26 mouse cellular contexts compared by ENCODE assay signal in genomic region chr1:73088494-73088893, GRCm38 (mm10).
DNase-seq lines count a peak whose midpoint lies in the region; ATAC-seq lines count a peak whose summit lies in the region.
"Had no signal": no experiment of that assay in that cellular context is flagged by ENCODE, and none has a peak within 500 bp of the region (broad histone marks: within the 10 kb centered on the region; RNA-seq: fewer than 3 reads in every experiment).

No protein-coding gene starts in this region.

- WGBS in limb, embryonic 12.5 days, result 24% methylated on average over 2 of the region's 2 CpGs
- 42% methylated on average over 2 of the region's 2 CpGs for WGBS in limb, embryonic 10.5 days
- 11% methylated on average over 2 of the region's 2 CpGs for WGBS in embryonic facial prominence, embryonic 12.5 days
- 27% methylated on average over 2 of the region's 2 CpGs for WGBS in stomach, embryonic 15.5 days

- no peak for DNase-seq in limb, embryonic 10.5 days (ENCODE audit: low spot score)
- DNase-seq in ZHBTc4 (ENCODE audit: low read depth, low spot score), result peak; percentile 7
- no peak for DNase-seq in cerebellum, adult 11-12 months
- no peak for DNase-seq in heart, adult 18-20 months
- DNase-seq in adrenal gland, adult (ENCODE audit: inconsistent age in 2 of 2, low spot score in 1 of 2), result no peak
- DNase-seq: adrenal gland, postnatal 14 days; cerebellum, adult 2 months; cerebellum, postnatal 36 days; heart, postnatal 4 days; kidney, adult 11 months; kidney, postnatal 25 days; liver, postnatal 0 days; lung, postnatal 10 days; right cerebral cortex, postnatal 25 days had no signal

- H3K4me1 ChIP-seq in limb, embryonic 12.5 days (replicated peaks), result peaks cover 40% of the 10 kb centered on the region
- H3K4me1 ChIP-seq in limb, embryonic 10.5 days, result peaks cover 30% of the 10 kb centered on the region
- H3K4me1 ChIP-seq in embryonic facial prominence, embryonic 12.5 days, result peaks cover 30% of the 10 kb centered on the region
- H3K4me1 ChIP-seq in stomach, embryonic 15.5 days, result peaks cover 10% of the 10 kb centered on the region; the same call in 1 of the 2 replicates
- H3K4me1 ChIP-seq: liver, embryonic 12.5 days had no signal

- H3K4me2 ChIP-seq in limb, embryonic 12.5 days, result no peak overlapping the region
- H3K4me2 ChIP-seq in embryonic facial prominence, embryonic 12.5 days (replicated peaks), result no peak overlapping the region
- H3K4me2 ChIP-seq in stomach, embryonic 15.5 days, result no peak overlapping the region
- H3K4me2 ChIP-seq: heart, embryonic 11.5 days; hindbrain, embryonic 14.5 days; liver, embryonic 12.5 days; midbrain, embryonic 15.5 days; neural tube, embryonic 15.5 days had no signal

- H3K9me3 ChIP-seq in limb, embryonic 12.5 days, result no peaks in the 10 kb centered on the region
- no peaks in the 10 kb centered on the region for H3K9me3 ChIP-seq in limb, embryonic 10.5 days (replicated peaks)
- H3K9me3 ChIP-seq in embryonic facial prominence, embryonic 12.5 days, result no peaks in the 10 kb centered on the region
- H3K9me3 ChIP-seq in stomach, embryonic 15.5 days, result no peaks in the 10 kb centered on the region
- H3K9me3 ChIP-seq: liver, embryonic 12.5 days; midbrain, embryonic 15.5 days; neural tube, embryonic 15.5 days had no signal

- peak overlapping the region; percentile 73 for H3K27ac ChIP-seq in limb, embryonic 12.5 days
- H3K27ac ChIP-seq in limb, embryonic 10.5 days, result no peak overlapping the region
- peak overlapping the region; percentile 14 for H3K27ac ChIP-seq in embryonic facial prominence, embryonic 12.5 days
- H3K27ac ChIP-seq in stomach, embryonic 15.5 days, result 0 out of 2 replicates have a peak overlapping the region, but pooled peaks have one; percentile 9
- H3K27ac ChIP-seq: hindbrain, embryonic 14.5 days; liver, embryonic 12.5 days; macrophage; midbrain, embryonic 15.5 days; neural tube, embryonic 15.5 days had no signal

- no peaks in the 10 kb centered on the region for H3K36me3 ChIP-seq in limb, embryonic 12.5 days
- no peaks in the 10 kb centered on the region for H3K36me3 ChIP-seq in limb, embryonic 10.5 days
- no peaks in the 10 kb centered on the region for H3K36me3 ChIP-seq in embryonic facial prominence, embryonic 12.5 days
- H3K36me3 ChIP-seq in stomach, embryonic 15.5 days, result no peaks in the 10 kb centered on the region
- H3K36me3 ChIP-seq: liver, embryonic 12.5 days; midbrain, embryonic 15.5 days; neural tube, embryonic 15.5 days had no signal

- H3K27me3 ChIP-seq in limb, embryonic 12.5 days, result no peaks in the 10 kb centered on the region
- no peaks in the 10 kb centered on the region for H3K27me3 ChIP-seq in limb, embryonic 10.5 days (ENCODE audit: low read depth, poor library complexity, severe bottlenecking)
- no peaks in the 10 kb centered on the region for H3K27me3 ChIP-seq in embryonic facial prominence, embryonic 12.5 days
- no peaks in the 10 kb centered on the region for H3K27me3 ChIP-seq in stomach, embryonic 15.5 days (replicated peaks)
- H3K27me3 ChIP-seq: midbrain, embryonic 15.5 days; neural tube, embryonic 15.5 days had no signal

- H3K4me3 ChIP-seq in limb, embryonic 12.5 days (replicated peaks), result no peak overlapping the region
- H3K4me3 ChIP-seq in limb, embryonic 10.5 days, result no peak overlapping the region
- H3K4me3 ChIP-seq in embryonic facial prominence, embryonic 12.5 days, result no peak overlapping the region
- no peak overlapping the region for H3K4me3 ChIP-seq in stomach, embryonic 15.5 days (replicated peaks)
- H3K4me3 ChIP-seq: liver, embryonic 12.5 days; midbrain, embryonic 15.5 days; neural tube, embryonic 15.5 days had no signal

- no peak overlapping the region for H3K9ac ChIP-seq in limb, embryonic 12.5 days (replicated peaks)
- H3K9ac ChIP-seq in embryonic facial prominence, embryonic 12.5 days, result no peak overlapping the region
- no peak overlapping the region for H3K9ac ChIP-seq in stomach, embryonic 15.5 days
- H3K9ac ChIP-seq: hindbrain, embryonic 14.5 days; liver, embryonic 12.5 days; liver, postnatal 0 days; midbrain, embryonic 15.5 days; neural tube, embryonic 15.5 days had no signal

- ATAC-seq in limb, embryonic 12.5 days (ENCODE audit: insufficient number of reproducible peaks, insufficient read depth, low FRiP score, low TSS enrichment, low read depth), result no peak
- ATAC-seq in embryonic facial prominence, embryonic 12.5 days (ENCODE audit: insufficient number of reproducible peaks, insufficient read depth, low FRiP score, low TSS enrichment), result no peak
- no peak for ATAC-seq in stomach, embryonic 15.5 days (ENCODE audit: insufficient read depth, low FRiP score, low read depth)
- ATAC-seq: CD4-positive, CD25-positive, alpha-beta regulatory T cell, adult 4 months; forebrain, embryonic 14.5 days; inflammation-experienced regulatory T-cells, adult 6 months; liver, embryonic 12.5 days; liver, postnatal 0 days; midbrain, embryonic 15.5 days had no signal
